Mouse (Mus musculus) liver, embryonic 14.5 days (tissue): ENCODE data around the gene Cox6b1.

Source experiments
- CTCF ChIP-seq: IDR thresholded peaks from 2 replicates; pipeline ENCODE4 v1.5.1; 2016; ENCODE audit warnings: antibody characterized with exemption, low read depth, control low read depth
- EP300 ChIP-seq: IDR thresholded peaks from 2 replicates; pipeline ENCODE4 v1.6.1; 2016; ENCODE audit warnings: antibody characterized with exemption, low read depth

DNA sequence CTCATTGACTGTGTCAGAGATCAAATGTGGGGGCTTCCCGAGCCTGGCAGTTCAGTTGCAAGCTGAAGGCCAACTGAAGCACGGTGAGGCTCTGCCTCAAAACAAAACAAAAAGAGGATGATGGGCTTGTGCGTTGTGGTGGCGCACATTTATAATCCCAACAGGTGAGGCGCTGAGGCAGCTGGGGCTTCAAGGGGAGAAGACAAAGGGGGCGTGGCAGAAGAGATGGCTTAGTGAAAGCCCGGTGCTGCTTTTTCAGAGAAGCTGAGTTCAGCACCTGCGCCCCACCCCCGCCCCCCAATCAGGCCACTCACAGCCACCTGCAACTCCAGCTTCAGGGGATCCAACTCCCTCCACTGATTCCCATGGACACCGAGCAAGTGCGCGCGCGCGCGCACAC is 17.5 kb downstream of the Cox6b1 start:
- TF ChIP-seq CTCF (no peak), EP300 (no peak)
